Mouse (Mus musculus) neural tube, embryonic 14.5 days (tissue): ENCODE results near the gene Nprl3. TPM values are rescaled to one million over a fixed set of nuclear protein-coding genes. Genes with fewer than 3 reads are reported as not detected.

Source experiments
- ATAC-seq: fragments of 200-750 bp; cut with Nextera tagmentation; 2 replicates; pipeline ENCODE4 v1.8.0; 2017; ENCODE audit warnings: low read depth, mild to moderate bottlenecking, moderate TSS enrichment, moderate library complexity
- H3K27ac ChIP-seq: fragments of 300-500 bp; sonication (generic); 2 replicates; pipeline ENCODE4 v1.5.1; 2014; ENCODE audit warnings: low read depth, mild to moderate bottlenecking, control low read depth, low read length, moderate library complexity, mixed read lengths
- H3K27me3 ChIP-seq: fragments of 300-500 bp; sonication (generic); 2 replicates; pipeline ENCODE4 v1.6.1; 2014; ENCODE audit warnings: low read length; ENCODE audit not compliant: control insufficient read depth, insufficient read depth
- H3K36me3 ChIP-seq: fragments of 300-500 bp; sonication (generic); 2 replicates; pipeline ENCODE4 v1.6.1; 2014; ENCODE audit warnings: low read length, mixed read lengths; ENCODE audit not compliant: control insufficient read depth, insufficient read depth
- H3K4me1 ChIP-seq: fragments of 300-500 bp; sonication (generic); 2 replicates; pipeline ENCODE4 v1.6.1; 2014; ENCODE audit warnings: low read length; ENCODE audit not compliant: control insufficient read depth, insufficient read depth
- H3K4me2 ChIP-seq: fragments of 300-500 bp; sonication (generic); 2 replicates; pipeline ENCODE4 v1.6.1; 2014; ENCODE audit warnings: mild to moderate bottlenecking, low read depth, low read length, control low read depth
- H3K4me3 ChIP-seq: fragments of 300-500 bp; sonication (generic); 2 replicates; pipeline ENCODE4 v1.5.1; 2014; ENCODE audit warnings: low read depth, low read length, control low read depth, mixed read lengths
- H3K9ac ChIP-seq: fragments of 300-500 bp; sonication (generic); replicated peaks from 2 replicates; pipeline ENCODE4 v1.6.1; 2014; ENCODE audit warnings: low read depth, mild to moderate bottlenecking, control low read depth, low read length, mixed read lengths
- H3K9me3 ChIP-seq: fragments of 300-500 bp; sonication (generic); 2 replicates; pipeline ENCODE4 v1.6.1; 2016; ENCODE audit warnings: low read length; ENCODE audit not compliant: control insufficient read depth
- WGBS: fragments of 180-500 bp; shearing (Covaris S2); extraction: QIAGEN DNeasy Blood & Tissue Kit; methylation state at CpG from one replicate; pipeline ENCODE4 v1.1.7; 2014; 5-methylcytosine and 5-hydroxymethylcytosine counted together
- polyA plus RNA-seq: library from polyadenylated mRNA; unstranded; fragments of >200 nt; fragmentation: Nextera tagmentation; extraction: Ambion mirVana; gene quantifications from 2 replicates; pipeline ENCODE4 v1.2.1, GENCODE M21; 2014

The Nprl3 gene
- polyA plus RNA-seq, 1 experiment from 2014 or later, result 32.7 TPM

DNA sequence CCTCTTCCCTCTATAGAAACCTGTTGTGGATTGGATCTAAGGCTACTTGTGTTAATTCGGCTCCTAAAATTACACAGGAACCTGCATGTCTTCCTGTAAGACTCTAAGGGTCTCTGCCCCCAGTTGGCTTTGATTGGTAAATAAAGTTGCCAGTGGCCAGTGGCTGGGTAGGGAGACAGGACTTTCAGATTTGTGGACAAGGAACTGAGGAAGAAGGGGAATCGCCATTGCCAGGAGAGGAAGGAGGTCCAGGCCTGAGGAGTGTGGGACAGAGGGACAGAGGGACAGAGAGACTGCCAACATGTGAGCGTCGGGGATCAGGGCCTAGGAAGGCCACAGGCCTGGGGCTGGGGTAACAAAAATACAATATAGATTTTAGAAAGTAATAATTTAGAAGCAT is 86.3 kb downstream of the Nprl3 start:
- Histone ChIP-seq H3K4me2 (no peak overlapping the region), H3K36me3 (no peaks in the 10 kb centered on the region), H3K27ac (no peak overlapping the region), H3K4me1 (no peaks in the 10 kb centered on the region), H3K27me3 (no peaks in the 10 kb centered on the region), H3K9ac (no peak overlapping the region), H3K9me3 (no peaks in the 10 kb centered on the region), H3K4me3 (no peak overlapping the region)
- ATAC-seq, result no peak
- 85% methylated on average over 4 of the region's 4 CpGs for WGBS

DNA sequence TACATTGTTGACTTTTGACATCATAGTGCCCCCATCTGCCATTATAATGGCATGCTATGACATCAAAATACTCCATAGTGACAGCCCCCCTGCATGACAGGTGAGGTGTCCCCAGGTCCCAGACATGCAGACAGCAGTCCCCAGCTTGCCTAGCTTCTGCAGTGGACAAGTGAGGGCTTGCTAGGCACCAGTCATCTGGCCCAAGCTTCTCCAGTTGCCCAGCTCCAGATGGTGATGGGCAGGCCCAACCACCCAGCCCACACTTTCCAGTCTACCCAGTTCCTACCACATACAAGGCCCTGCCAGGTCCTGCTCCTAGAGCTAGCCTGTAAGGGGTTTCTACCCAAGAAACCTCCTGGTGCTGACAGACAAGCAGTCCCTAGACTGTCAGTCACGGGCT is 89.0 kb downstream of the Nprl3 start:
- H3K4me3 ChIP-seq, result no peak overlapping the region
- no peaks in the 10 kb centered on the region for H3K36me3 ChIP-seq
- no peaks in the 10 kb centered on the region for H3K4me1 ChIP-seq
- 95% methylated on average over 1 of the region's 1 CpGs for WGBS
- H3K27ac ChIP-seq, result no peak overlapping the region
- no peak for ATAC-seq
- H3K27me3 ChIP-seq, result no peaks in the 10 kb centered on the region
- no peak overlapping the region for H3K4me2 ChIP-seq
- no peaks in the 10 kb centered on the region for H3K9me3 ChIP-seq
- H3K9ac ChIP-seq, result no peak overlapping the region

Other genes starting within 250 kb of the Nprl3 start
- gene Il9r, start 67.4 kb downstream of the Nprl3 start, polyA plus RNA-seq, result 0.05 TPM in 1 of 2 replicates, not detected in the other
- gene Snrnp25, start 62.3 kb downstream of the Nprl3 start, polyA plus RNA-seq, result 42.6 and 47.1 TPM in 2 replicates
- 12.5 and 21.5 TPM in 2 replicates for gene Rhbdf1, start 45.4 kb downstream of the Nprl3 start, polyA plus RNA-seq
- gene Mpg, start 41.2 kb downstream of the Nprl3 start, polyA plus RNA-seq, result 36.7 and 43.0 TPM in 2 replicates
- 43.2 and 157 TPM in 2 replicates for gene Hba-x, start 8.7 kb upstream of the Nprl3 start, polyA plus RNA-seq
- gene Hba-a1, start 15.8 kb upstream of the Nprl3 start, polyA plus RNA-seq, result 2,197 and 2,350 TPM in 2 replicates
- 0.96 and 2.7 TPM in 2 replicates for gene Hbq1b, start 19.3 kb upstream of the Nprl3 start, polyA plus RNA-seq
- gene Hba-a2, start 28.8 kb upstream of the Nprl3 start, polyA plus RNA-seq, result 5,205 and 6,030 TPM in 2 replicates
- 1.9 TPM in 1 of 2 replicates, not detected in the other for gene Hbq1a, start 32.4 kb upstream of the Nprl3 start, polyA plus RNA-seq
- gene Sh3pxd2b, start 80.1 kb upstream of the Nprl3 start, polyA plus RNA-seq, result 21.3 and 23.1 TPM in 2 replicates
- gene Ubtd2, start 187.7 kb upstream of the Nprl3 start, polyA plus RNA-seq, result 52.5 and 55.5 TPM in 2 replicates